Mouse (Mus musculus): ENCODE data around the gene 4930415O20Rik. TPM values are rescaled to one million over a fixed set of nuclear protein-coding genes. Genes with fewer than 3 reads are reported as not detected.

Gene 4930415O20Rik
- 0.40 and 0.74 TPM in 2 replicates for polyA plus RNA-seq (2015; fragmentation: Nextera tagmentation; extraction: Ambion mirVana)

DNA sequence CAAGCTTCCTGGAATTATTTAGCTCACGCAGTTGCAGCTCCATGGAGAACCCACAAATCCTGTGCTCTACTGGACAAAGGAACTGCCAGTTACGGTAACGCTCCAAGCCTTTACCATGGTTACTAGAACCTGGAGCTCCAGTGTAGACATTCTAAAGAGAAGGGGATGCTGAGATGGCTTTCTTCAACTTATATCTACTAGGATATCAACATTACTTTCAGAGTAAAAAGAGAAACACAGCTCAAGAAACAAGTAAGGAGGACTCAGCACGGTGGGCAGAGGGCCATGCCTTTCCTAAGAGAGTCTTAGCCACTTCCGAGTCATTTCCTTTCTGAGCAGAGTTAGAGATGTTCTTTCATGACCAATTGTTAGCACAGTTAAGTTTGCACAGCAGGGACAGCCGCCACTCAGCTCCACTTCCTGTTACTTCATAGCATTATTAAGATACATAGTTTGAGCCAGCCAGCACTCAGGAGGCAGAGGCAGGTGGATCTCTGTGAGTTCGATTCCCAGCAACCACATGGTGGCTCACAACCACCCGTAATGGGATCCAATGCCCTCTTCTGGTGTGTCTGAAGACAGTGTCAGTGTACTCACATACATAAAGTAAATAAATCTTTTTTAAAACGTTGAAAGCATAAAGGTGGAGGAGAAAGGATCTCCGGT, at the start of gene 4930415O20Rik, which contains the start of gene Ccnt1:
Gene 4930415O20Rik (plus strand): TSS at position 132 of the 666 bp plus-strand sequence.
Gene Ccnt1 (minus strand): TSS at position 51 of the 666 bp plus-strand sequence.
- no peak for ATAC-seq (replicated peaks; ENCODE audit: insufficient number of reproducible peaks, insufficient read depth, low FRiP score, low read depth)
- Histone ChIP-seq H3K27me3 (no peaks in the 10 kb centered on the region), H3K27ac (no peak within 1 kb of the TSS), H3K4me1 (replicated peaks) (peaks cover 13% of the 10 kb centered on the region), H3K4me3 (no peak within 1 kb of the TSS), H3K4me2 (no peak within 1 kb of the TSS), H3K36me3 (no peaks in the 10 kb centered on the region), H3K9ac (no peak within 1 kb of the TSS), H3K9me3 (replicated peaks) (no peaks in the 10 kb centered on the region)
- 77% methylated on average over 10 of the region's 10 CpGs for WGBS

DNA sequence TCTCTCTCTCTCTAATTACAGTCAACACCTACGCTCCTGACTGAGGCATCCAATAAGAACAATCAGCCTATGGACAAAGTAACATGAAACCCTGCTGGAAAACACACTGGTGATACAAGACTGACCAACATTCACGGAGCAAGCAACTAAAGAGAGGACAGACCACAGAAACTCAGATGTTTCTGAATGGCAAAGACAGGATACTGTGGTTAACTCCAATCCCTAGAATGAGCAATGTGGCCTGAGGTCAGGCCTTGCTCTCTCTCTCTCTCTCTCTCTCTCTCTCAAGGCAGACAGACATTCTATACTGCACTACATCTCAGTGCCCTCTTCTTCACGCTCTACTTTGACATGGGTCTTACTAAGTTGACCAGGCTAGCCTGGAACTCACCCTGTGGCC, 49.6 kb upstream of the 4930415O20Rik start:
- H3K36me3 ChIP-seq: peaks cover 73% of the 10 kb centered on the region
- WGBS: 85% methylated on average over 3 of the region's 3 CpGs
- H3K4me1 ChIP-seq (replicated peaks): peaks cover 3% of the 10 kb centered on the region; the same call in 1 of the 2 replicates
- ATAC-seq (replicated peaks; ENCODE audit: insufficient number of reproducible peaks, insufficient read depth, low FRiP score, low read depth): no peak
- no peaks in the 10 kb centered on the region for H3K9me3 ChIP-seq (replicated peaks)
- no peak overlapping the region for H3K9ac ChIP-seq
- H3K27ac ChIP-seq: no peak overlapping the region
- H3K4me3 ChIP-seq: no peak overlapping the region
- no peak overlapping the region for H3K4me2 ChIP-seq
- H3K27me3 ChIP-seq: no peaks in the 10 kb centered on the region

DNA sequence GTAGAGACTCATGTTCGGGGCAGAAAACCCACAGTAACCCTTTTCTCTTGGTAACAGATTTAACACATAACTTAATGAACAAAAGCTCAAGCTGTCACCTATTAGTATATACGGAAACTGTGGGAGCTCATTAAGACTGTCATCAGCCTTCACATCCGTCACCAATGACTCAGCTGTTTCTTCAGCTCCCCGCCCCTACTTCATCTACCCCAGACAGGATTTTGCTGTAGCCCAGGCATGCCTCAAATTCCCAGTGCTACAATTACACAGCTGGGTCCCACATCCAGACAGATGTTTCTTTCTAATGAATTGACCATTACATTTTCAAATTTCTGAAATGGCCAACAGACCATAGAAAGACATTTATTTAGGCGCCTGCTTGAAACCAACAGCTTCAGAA, 44.7 kb upstream of the 4930415O20Rik start:
- 56% methylated on average over 5 of the region's 5 CpGs for WGBS
- peaks cover 7% of the 10 kb centered on the region; the same call in 1 of the 2 replicates for H3K4me1 ChIP-seq (replicated peaks)

DNA sequence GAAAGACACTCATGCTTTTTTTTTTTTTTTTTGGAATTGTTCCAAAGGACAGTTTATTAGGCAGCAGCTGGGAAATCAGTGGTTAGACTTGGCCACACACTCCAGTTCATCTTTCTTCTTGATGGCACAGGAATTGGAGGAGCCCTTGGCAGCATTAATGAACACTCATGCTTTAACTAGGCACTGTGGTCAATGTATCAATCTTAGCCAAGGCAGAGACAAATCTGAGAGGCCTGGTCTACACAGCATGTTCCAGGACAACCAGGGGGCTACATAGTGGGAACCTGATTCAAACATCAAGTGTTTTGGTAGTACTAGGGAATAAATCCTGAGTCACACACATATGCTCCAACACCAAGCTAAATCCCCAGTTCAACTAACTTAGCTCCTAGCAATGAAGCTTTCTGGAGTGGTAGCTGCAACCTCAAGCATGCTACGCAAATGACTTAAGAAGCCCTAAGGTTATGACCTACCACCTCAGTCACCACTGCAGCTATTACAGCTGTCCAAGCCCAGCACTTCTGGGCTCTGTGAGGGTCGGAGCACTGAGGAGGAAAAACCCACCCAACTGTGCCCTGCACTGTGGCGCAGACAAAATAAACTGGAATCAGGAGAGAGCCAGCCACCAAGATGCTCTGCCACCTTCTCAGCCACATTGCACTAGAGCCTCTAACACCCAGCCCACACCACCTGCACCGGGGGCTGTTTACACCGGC, 43.6 kb upstream of the 4930415O20Rik start:
- Histone ChIP-seq H3K4me3 (no peak overlapping the region), H3K36me3 (peaks cover 92% of the 10 kb centered on the region), H3K27ac (no peak overlapping the region), H3K9me3 (replicated peaks) (no peaks in the 10 kb centered on the region), H3K4me2 (no peak overlapping the region), H3K27me3 (no peaks in the 10 kb centered on the region), H3K9ac (no peak overlapping the region), H3K4me1 (replicated peaks) (peaks cover 8% of the 10 kb centered on the region)
- WGBS: 89% methylated on average over 5 of the region's 5 CpGs
- no peak for ATAC-seq (replicated peaks; ENCODE audit: insufficient number of reproducible peaks, insufficient read depth, low FRiP score, low read depth)

More for the DNA sequence above, 44.7 kb upstream of the 4930415O20Rik start:
- no peak overlapping the region for H3K4me3 ChIP-seq
- H3K4me2 ChIP-seq: no peak overlapping the region
- H3K9ac ChIP-seq: no peak overlapping the region
- H3K9me3 ChIP-seq (replicated peaks): no peaks in the 10 kb centered on the region
- H3K36me3 ChIP-seq: peaks cover 93% of the 10 kb centered on the region
- H3K27me3 ChIP-seq: no peaks in the 10 kb centered on the region
- no peak for ATAC-seq (replicated peaks; ENCODE audit: insufficient number of reproducible peaks, insufficient read depth, low FRiP score, low read depth)
- no peak overlapping the region for H3K27ac ChIP-seq

DNA sequence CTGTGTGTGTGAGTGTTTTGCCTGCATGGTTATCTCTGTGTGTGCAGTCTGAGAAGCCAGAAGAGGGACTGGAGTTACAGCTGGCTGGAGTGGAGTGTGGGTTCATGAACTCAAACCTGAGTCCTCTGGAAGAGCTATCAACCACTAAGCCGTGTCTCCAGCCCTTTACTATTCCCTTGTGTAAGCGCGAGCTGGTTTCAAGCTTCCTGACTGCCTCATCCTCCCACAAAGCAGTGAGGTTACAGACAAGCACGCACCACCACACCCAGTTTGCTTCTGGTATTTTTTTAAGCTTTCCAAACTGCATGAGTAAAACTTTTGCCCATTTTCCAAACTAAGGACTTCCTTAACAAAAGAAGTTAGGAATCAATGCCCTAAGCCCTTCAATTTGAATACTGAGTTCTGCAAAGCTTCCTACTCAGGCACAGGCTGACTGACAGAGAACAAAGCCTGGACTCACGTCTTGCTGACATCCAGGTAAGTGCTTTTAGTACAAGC, 42.7 kb upstream of the 4930415O20Rik start:
- no peak for ATAC-seq (replicated peaks; ENCODE audit: insufficient number of reproducible peaks, insufficient read depth, low FRiP score, low read depth)
- Histone ChIP-seq H3K36me3 (peaks cover 83% of the 10 kb centered on the region), H3K27ac (no peak overlapping the region), H3K9me3 (replicated peaks) (no peaks in the 10 kb centered on the region), H3K4me2 (no peak overlapping the region), H3K9ac (no peak overlapping the region), H3K4me1 (replicated peaks) (peaks cover 17% of the 10 kb centered on the region), H3K4me3 (no peak overlapping the region), H3K27me3 (no peaks in the 10 kb centered on the region)
- 83% methylated on average over 5 of the region's 5 CpGs for WGBS

DNA sequence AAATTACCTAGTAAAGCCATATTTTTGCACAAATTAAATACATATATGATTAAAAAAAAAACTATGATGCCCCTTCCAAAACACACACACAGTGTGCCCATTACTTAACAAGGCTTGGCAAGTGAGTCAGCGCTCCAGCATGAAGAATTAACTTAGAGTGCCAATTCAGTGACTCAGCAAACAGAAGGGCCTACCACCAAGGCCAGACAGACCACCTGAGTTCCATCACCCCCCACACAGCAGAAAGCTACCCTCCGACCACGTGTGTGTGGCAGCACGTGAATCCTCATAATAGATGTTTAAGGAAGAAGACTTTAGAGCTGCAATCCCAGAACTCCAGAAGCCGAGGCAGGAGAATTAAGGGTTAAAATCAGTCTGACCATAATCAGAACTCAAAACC, 38.5 kb upstream of the 4930415O20Rik start:
- Histone ChIP-seq H3K27ac (0 out of 2 replicates have a peak overlapping the region, but pooled peaks have one; percentile 99), H3K4me3 (peak overlapping the region; percentile 94), H3K27me3 (no peaks in the 10 kb centered on the region), H3K4me1 (replicated peaks) (peaks cover 13% of the 10 kb centered on the region), H3K9me3 (replicated peaks) (no peaks in the 10 kb centered on the region), H3K36me3 (peaks cover 45% of the 10 kb centered on the region), H3K4me2 (peak overlapping the region; percentile 83), H3K9ac (peak overlapping the region; percentile 93; the same call in 1 of the 2 replicates)
- 41% methylated on average over 5 of the region's 5 CpGs for WGBS
- no peak for ATAC-seq (replicated peaks; ENCODE audit: insufficient number of reproducible peaks, insufficient read depth, low FRiP score, low read depth)

GRCm38 (mm10) chr15:98533035-98533531, 37.7 kb upstream of the 4930415O20Rik start:
- no peak for ATAC-seq (replicated peaks; ENCODE audit: insufficient number of reproducible peaks, insufficient read depth, low FRiP score, low read depth)
- Histone ChIP-seq H3K4me1 (replicated peaks) (peaks cover 10% of the 10 kb centered on the region), H3K27ac (peak overlapping the region; percentile 99), H3K36me3 (peaks cover 37% of the 10 kb centered on the region), H3K9me3 (replicated peaks) (no peaks in the 10 kb centered on the region), H3K9ac (peak overlapping the region; percentile 93), H3K4me3 (peak overlapping the region; percentile 94), H3K4me2 (peak overlapping the region; percentile 83), H3K27me3 (no peaks in the 10 kb centered on the region)
- under 1% methylated on average over 18 of the region's 18 CpGs for WGBS

DNA sequence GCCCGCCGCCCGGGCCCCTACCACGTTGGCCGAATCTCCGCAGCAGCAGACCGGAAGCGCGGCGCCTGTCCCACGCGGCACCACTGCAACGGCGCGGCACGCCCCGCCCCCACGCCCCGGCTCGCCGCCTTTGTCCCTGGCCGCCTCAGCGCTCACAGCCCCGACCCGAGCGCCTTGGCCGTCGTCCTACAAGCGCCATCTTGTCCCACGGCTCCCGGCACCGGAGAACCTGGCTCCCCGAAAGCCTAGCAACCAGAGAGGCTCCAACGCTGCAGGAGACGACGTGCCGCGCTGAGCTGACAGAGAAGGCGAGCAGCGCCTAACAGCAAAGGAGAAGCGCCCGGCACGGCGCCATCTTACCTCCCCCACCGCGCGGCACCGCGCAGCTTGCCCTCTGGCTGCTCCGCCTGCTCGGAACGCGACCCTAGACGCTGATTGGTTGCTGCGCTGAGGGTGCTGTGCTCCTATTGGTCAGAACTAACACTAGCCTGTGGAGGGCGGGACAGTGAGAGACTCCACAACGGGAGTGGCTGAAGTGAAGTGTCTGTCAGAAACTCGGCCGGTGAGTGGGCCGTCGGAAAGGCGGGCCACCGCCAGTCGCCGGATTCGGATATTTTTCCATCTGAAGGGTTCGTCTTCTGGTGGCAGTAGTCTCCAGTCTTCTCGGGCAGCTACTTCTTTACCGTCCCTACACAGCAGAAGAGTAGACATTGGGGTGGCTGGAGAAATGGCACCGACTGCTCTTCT, 36.8 kb upstream of the 4930415O20Rik start, which contains the start of gene Kansl2:
Gene Kansl2 (minus strand): TSS at position 384 of the 747 bp plus-strand sequence.
- ATAC-seq (replicated peaks; ENCODE audit: insufficient number of reproducible peaks, insufficient read depth, low FRiP score, low read depth): peak; percentile 100
- peak within 1 kb of the TSS; percentile 94 for H3K4me3 ChIP-seq
- peaks cover 31% of the 10 kb centered on the region for H3K36me3 ChIP-seq
- H3K27ac ChIP-seq: peak within 1 kb of the TSS; percentile 99
- H3K4me1 ChIP-seq (replicated peaks): peaks cover 10% of the 10 kb centered on the region
- WGBS: under 1% methylated on average over 66 of the region's 70 CpGs
- H3K27me3 ChIP-seq: no peaks in the 10 kb centered on the region
- H3K9ac ChIP-seq: peak within 1 kb of the TSS; percentile 93
- no peaks in the 10 kb centered on the region for H3K9me3 ChIP-seq (replicated peaks)
- H3K4me2 ChIP-seq: peak within 1 kb of the TSS; percentile 83

DNA sequence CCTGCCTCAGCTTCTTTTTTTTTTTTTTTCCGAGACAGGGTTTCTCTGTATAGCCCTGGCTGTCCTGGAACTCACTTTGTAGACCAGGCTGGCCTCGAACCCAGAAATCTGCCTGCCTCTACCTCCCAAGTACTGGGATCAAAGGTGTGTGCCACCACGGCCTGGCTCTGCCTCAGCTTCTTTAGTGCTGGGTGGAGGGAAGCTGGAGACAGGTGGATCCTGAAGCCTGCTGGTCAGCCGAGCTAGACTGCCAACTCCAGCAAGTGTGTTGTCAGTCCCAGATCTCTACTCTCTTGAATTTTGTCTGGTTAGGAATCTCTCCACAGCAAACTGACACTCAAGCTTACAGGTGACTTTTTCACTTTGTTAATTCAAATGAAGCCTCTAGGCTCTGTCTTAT, 34.9 kb upstream of the 4930415O20Rik start:
- H3K4me3 ChIP-seq: no peak overlapping the region
- H3K27me3 ChIP-seq: no peaks in the 10 kb centered on the region
- H3K9ac ChIP-seq: no peak overlapping the region
- 66% methylated on average over 4 of the region's 4 CpGs for WGBS
- peaks cover 22% of the 10 kb centered on the region for H3K36me3 ChIP-seq
- no peak for ATAC-seq (replicated peaks; ENCODE audit: insufficient number of reproducible peaks, insufficient read depth, low FRiP score, low read depth)
- H3K9me3 ChIP-seq (replicated peaks): no peaks in the 10 kb centered on the region
- H3K4me2 ChIP-seq: no peak overlapping the region
- H3K27ac ChIP-seq: no peak overlapping the region
- peaks cover 10% of the 10 kb centered on the region for H3K4me1 ChIP-seq (replicated peaks)

GRCm38 (mm10) chr15:98536828-98537510, 33.8 kb upstream of the 4930415O20Rik start:
- ATAC-seq (replicated peaks; ENCODE audit: insufficient number of reproducible peaks, insufficient read depth, low FRiP score, low read depth): no peak
- Histone ChIP-seq H3K4me2 (no peak overlapping the region), H3K27ac (no peak overlapping the region; the same call in 1 of the 2 replicates), H3K27me3 (no peaks in the 10 kb centered on the region), H3K9me3 (replicated peaks) (no peaks in the 10 kb centered on the region), H3K4me3 (no peak overlapping the region), H3K9ac (no peak overlapping the region), H3K4me1 (replicated peaks) (peaks cover 10% of the 10 kb centered on the region), H3K36me3 (peaks cover 21% of the 10 kb centered on the region)
- WGBS: 80% methylated on average over 8 of the region's 8 CpGs
